Mouse (Mus musculus): ENCODE results near the gene Msmo1. TPM values are rescaled to one million over a fixed set of nuclear protein-coding genes. Genes with fewer than 3 reads are reported as not detected.

Msmo1 gene
- 33.1 TPM for total RNA-seq (2023)

DNA sequence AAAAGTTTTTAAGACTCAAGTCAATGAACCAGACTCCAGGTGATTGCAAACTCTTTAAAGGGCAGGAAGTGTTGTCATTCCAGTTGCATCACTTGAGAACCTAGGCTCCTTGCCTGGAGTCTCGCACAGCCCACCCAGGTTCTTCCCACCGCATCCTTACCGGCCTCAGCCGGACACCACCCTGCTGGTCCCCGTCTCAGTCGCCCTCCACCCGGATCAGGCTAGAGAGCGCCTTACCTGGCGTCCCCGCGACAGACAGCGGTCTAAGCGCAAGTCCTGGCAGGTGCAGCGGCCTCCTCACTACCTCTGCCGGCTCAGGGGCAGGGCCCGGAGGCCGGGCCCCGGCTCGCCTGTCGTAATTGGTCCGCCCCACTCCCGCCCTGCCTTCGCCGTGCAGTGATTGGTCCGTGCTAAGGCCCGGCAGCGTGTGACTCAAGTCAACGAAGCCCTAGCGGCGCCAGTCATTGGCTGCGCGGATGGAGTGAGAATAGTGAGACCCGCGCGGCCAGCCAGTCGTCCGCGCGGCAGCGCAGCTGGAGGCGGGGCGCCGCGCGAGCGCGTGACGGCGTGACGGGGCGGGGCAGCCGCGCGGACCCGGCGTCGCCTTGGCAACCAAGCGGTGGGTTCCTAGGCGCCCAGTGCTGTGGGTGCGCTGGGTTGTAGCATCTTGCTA, at the start of gene Msmo1:
TSS of gene Msmo1 (minus strand) at position 522 of the 673 bp plus-strand sequence.

DNA sequence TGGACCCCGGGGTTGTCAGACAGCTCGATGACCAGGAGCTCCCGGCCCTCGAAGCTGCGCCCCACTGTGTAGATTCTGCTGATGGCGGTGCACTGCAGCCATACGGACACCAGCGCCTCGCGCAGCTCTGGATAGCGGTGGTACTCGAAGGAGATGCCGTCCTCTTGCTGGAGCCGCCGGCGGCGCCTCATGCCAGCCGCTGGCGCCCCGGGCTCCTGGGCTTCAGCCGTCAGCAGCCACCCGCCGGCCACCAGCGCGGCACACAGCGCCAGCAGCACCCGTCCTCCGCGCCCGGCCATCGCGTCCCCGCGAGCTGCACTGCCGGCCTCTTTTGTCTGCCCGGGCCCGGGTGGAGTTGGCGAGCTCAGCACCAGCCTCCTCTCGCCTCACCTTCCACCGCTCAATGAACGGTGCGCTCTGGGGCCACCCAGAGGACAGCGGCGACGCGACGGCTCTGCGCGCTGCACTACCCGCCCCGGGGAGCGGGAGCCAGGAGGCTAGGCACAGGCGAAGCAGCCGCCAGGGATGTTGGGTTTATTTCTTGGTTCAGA, 40.9 kb downstream of the Msmo1 start, which contains the start of gene Cpe:
TSS of gene Cpe (minus strand) at position 404 of the 551 bp plus-strand sequence.

Other genes with a start within 250 kb of the Msmo1 start
- 1.1 TPM for gene Cpe, start 40.7 kb downstream of the Msmo1 start, total RNA-seq (2023)
- 33.4 TPM for gene Klhl2, start 116.2 kb upstream of the Msmo1 start, total RNA-seq (2023)
- 46.4 TPM for gene Tmem192, start 213.4 kb upstream of the Msmo1 start, total RNA-seq (2023)